8 mouse cellular contexts compared by ENCODE assay signal in the genomic region with DNA sequence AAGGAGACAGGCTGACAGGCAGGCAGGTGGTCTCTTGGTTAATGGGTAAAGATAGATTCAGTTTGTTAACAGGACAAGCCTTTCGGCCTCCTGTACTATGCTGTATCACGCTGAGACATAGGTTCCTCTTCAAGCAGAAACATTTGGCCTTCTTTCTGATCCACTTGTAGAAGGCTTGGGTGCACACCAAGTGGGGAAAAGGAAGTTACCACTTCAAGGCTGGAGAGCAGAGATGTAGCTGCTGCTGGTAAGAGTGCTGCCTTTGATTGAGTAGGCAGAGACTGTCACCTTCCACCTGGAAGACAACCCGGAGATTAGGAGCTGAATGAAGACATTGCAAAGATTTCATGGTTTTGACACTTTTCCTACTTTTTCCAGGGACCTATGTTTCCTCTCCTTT. TPM values are rescaled to one million over a fixed set of nuclear protein-coding genes. Genes with fewer than 3 reads are reported as not detected.
A peak's percentile ranks its signal among the peaks of the same experiment; 100 is the strongest.
DNase-seq lines count a peak whose midpoint lies in the region; ATAC-seq lines count a peak whose summit lies in the region.

No protein-coding gene starts in this region.

- DNase-seq in heart, postnatal 14 days, result no peak
- DNase-seq in A20 (ENCODE audit: low read depth, low spot score), result peak; percentile 64
- DNase-seq in midbrain, embryonic 10.5 days (ENCODE audit: low spot score), result no peak
- no peak for DNase-seq in layer of hippocampus, postnatal 25 days (ENCODE audit: extremely low spot score in 1 of 2, low spot score in 1 of 2)
- no peak for DNase-seq in urinary bladder, adult 2 months (ENCODE audit: low spot score)

- no peaks in the 10 kb centered on the region for H3K9me3 ChIP-seq in heart, embryonic 14.5 days (ENCODE audit: control insufficient read depth, low read length)
- no peaks in the 10 kb centered on the region for H3K9me3 ChIP-seq in forebrain, embryonic 15.5 days
- no peaks in the 10 kb centered on the region for H3K9me3 ChIP-seq in midbrain, embryonic 10.5 days (replicated peaks)

- ATAC-seq in heart, embryonic 14.5 days (ENCODE audit: insufficient number of reproducible peaks, insufficient read depth, low FRiP score, low read depth), result no peak
- ATAC-seq in forebrain, embryonic 15.5 days (replicated peaks), result no peak
- no peak for ATAC-seq in CD4-positive, CD25-positive, alpha-beta regulatory T cell, adult 4 months

- H3K27ac ChIP-seq in heart, embryonic 14.5 days (replicated peaks in 1 of 2; ENCODE audit: control insufficient read depth in 1 of 2, insufficient read depth in 1 of 2, low read depth in 2 of 2, low read length in 2 of 2), result no peak overlapping the region
- H3K27ac ChIP-seq in forebrain, embryonic 15.5 days (replicated peaks), result no peak overlapping the region
- H3K27ac ChIP-seq in midbrain, embryonic 10.5 days (replicated peaks), result no peak overlapping the region

- H3K4me1 ChIP-seq in heart, embryonic 14.5 days (ENCODE audit: control insufficient read depth in 2 of 2, insufficient read depth in 2 of 2, low read length in 2 of 2), result peaks cover 5 to 13% of the 10 kb centered on the region in 2 experiments; a peak in 3 of 4 replicates
- H3K4me1 ChIP-seq in forebrain, embryonic 15.5 days, result peaks cover 30% of the 10 kb centered on the region
- H3K4me1 ChIP-seq in midbrain, embryonic 10.5 days, result peaks cover 24% of the 10 kb centered on the region

- H3K4me2 ChIP-seq in heart, embryonic 14.5 days (ENCODE audit: low read length), result peak overlapping the region; percentile 89
- H3K4me2 ChIP-seq in forebrain, embryonic 15.5 days (replicated peaks), result peak overlapping the region; percentile 75

- no peaks in the 10 kb centered on the region for H3K27me3 ChIP-seq in heart, embryonic 14.5 days (ENCODE audit: control insufficient read depth, insufficient read depth, low read length)
- H3K27me3 ChIP-seq in forebrain, embryonic 15.5 days, result no peaks in the 10 kb centered on the region; the same call in 1 of the 2 replicates
- no peaks in the 10 kb centered on the region for H3K27me3 ChIP-seq in midbrain, embryonic 10.5 days (ENCODE audit: low read depth, poor library complexity, severe bottlenecking)

- H3K9ac ChIP-seq in heart, embryonic 14.5 days (ENCODE audit: low read length), result peak overlapping the region; percentile 93
- H3K9ac ChIP-seq in forebrain, embryonic 15.5 days (replicated peaks), result peak overlapping the region; percentile 97

- H3K4me3 ChIP-seq in heart, embryonic 14.5 days (ENCODE audit: control insufficient read depth in 1 of 2, insufficient read depth in 1 of 2, low read depth in 1 of 2, low read length in 2 of 2), result peak overlapping the region; percentile 75 to 96
- peak overlapping the region; percentile 93 for H3K4me3 ChIP-seq in forebrain, embryonic 15.5 days
- peak overlapping the region; percentile 95 for H3K4me3 ChIP-seq in midbrain, embryonic 10.5 days

- intact Hi-C loops in heart, postnatal 14 days (cut with DNase I), result no loop called here

- WGBS in heart, embryonic 14.5 days, result 60% methylated on average over 3 of the region's 3 CpGs
- 76% methylated on average over 3 of the region's 3 CpGs for WGBS in forebrain, embryonic 15.5 days
- WGBS in midbrain, embryonic 10.5 days, result 87% methylated on average over 3 of the region's 3 CpGs

- peaks cover 12% of the 10 kb centered on the region for H3K36me3 ChIP-seq in heart, embryonic 14.5 days (ENCODE audit: control insufficient read depth, insufficient read depth, low read length)
- H3K36me3 ChIP-seq in forebrain, embryonic 15.5 days, result 0 out of 2 replicates have a peak, but pooled peaks cover 5% of the 10 kb centered on the region
- H3K36me3 ChIP-seq in midbrain, embryonic 10.5 days, result peaks cover 28% of the 10 kb centered on the region

RNA-seq across cellular contexts. Expression of a gene that starts 1.3 kb away (rescaled TPM):
- 19.9 and 20.3 TPM in 2 replicates for polyA plus RNA-seq in heart, embryonic 14.5 days (2014; fragmentation: Nextera tagmentation; extraction: Ambion mirVana)
- 1 to 10 TPM; 6.1 to 8.0 TPM for total RNA-seq in heart, postnatal 14 days (2021)
- polyA plus RNA-seq in forebrain, embryonic 15.5 days (2015; fragmentation: Nextera tagmentation; extraction: Ambion mirVana), result 59.8 and 60.4 TPM in 2 replicates
- polyA plus RNA-seq in midbrain, embryonic 10.5 days (2016; fragmentation: Nextera tagmentation; extraction: Ambion mirVana), result 26.3 and 31.6 TPM in 2 replicates
- 10 to 100 TPM; 11.0 to 11.8 TPM for total RNA-seq in layer of hippocampus, postnatal 25 days (2021)
- under 1 TPM; 0.49 to 0.89 TPM for polyA plus RNA-seq in CD4-positive, CD25-positive, alpha-beta regulatory T cell, adult 4 months (2017; shearing (Covaris generic))
- polyA plus RNA-seq in urinary bladder, adult 2 months (2012; rRNA removed), result 16.5 and 16.8 TPM in 2 replicates
